Mouse (Mus musculus) liver, postnatal 0 days (tissue): ENCODE results near the gene Rfx4.

Experiments used
- CTCF ChIP-seq: sonication (generic); IDR thresholded peaks from 2 replicates; pipeline ENCODE4 v1.5.1; 2016; ENCODE audit warnings: antibody characterized with exemption, low read depth
- EP300 ChIP-seq: IDR thresholded peaks from 2 replicates; pipeline ENCODE4 v1.6.1; 2016; ENCODE audit warnings: antibody characterized with exemption, low read depth, mild to moderate bottlenecking

DNA sequence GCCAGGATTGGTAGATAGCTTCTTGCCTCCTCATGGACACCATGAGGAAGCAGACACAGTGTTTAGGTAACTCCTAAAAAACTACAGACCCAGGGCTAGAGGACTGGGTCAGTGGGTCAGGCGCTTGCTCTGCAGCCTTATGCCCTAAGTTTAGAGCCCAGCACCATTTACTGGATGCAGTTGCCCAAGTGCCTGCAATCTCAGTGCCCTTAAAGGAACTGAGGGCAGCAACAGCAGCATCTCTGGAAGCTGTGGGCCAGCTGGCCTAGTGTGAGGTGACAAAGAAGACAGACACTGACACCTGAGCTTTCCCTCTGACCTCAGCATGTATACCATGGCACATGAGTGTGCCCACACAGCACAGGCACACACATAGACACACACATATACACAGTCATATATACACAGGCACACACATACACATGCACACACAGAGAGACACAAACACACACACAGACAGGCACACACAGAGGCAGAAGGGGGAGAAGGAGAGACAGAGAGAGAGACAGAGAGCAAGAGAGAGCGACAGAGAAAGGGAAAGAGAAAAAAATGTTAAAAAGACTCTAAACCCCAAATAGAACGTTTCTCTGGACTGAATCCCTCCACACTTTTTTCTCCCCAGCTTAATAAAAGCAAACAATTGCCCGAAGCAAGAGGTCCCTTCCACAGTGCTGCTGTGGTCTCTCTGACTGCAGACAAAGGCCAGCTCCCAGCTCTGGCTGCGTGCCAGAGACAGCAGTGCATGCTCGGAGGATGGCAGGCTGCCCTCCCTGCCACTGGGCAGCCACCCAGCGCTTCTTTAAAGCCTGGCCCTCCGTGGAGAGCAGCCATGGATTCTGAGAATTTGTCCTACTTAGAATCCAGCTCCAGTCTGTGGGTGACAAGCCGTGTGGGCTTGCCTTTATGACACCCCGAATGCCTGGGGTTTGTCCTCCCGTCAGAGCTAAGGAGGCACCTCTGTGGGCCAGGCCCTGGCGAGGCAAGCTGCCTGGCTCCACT lies 96.4 kb downstream of the Rfx4 start:
- TF ChIP-seq EP300 (no peak), CTCF (no peak)
